Mouse (Mus musculus) cortical plate, adult 2 months (tissue): ENCODE data around the gene Pspn.

Experiments used
- CTCF ChIP-seq: fragments of 200-500 bp; IDR thresholded peaks from 2 replicates; pipeline ENCODE4 v1.5.1; 2011; ENCODE audit warnings: mild to moderate bottlenecking, control low read depth, low read length; ENCODE audit not compliant: insufficient read depth; ENCODE audit errors: extremely low read depth
- POLR2A ChIP-seq: fragments of 200-500 bp; IDR thresholded peaks from 2 replicates; pipeline ENCODE4 v1.6.1; 2011; ENCODE audit warnings: mild to moderate bottlenecking, low read length, control low read depth; ENCODE audit not compliant: insufficient read depth; ENCODE audit errors: extremely low read depth

DNA sequence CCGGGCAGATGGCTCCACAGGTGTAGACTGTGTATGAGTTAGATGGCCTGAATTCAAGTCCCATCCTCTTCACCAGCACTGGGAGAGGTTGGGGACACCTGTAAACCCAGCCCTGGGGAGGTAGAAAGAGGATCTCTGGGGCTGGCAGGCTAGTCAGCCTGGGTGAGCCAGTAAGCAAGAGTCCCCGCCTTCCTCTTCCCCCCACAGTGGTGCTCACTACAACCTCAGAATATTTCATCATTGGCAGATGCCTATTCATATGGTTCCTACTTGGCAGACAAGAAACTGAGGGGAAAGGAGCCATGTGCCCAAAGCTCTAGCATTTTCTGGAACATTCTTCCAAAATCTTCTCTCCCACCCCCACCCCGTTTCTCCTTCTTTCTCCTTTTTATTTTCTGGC lies 49.0 kb upstream of the Pspn start:
- TF ChIP-seq POLR2A, result no peak
- TF ChIP-seq CTCF, result no peak
